Mouse (Mus musculus) liver, postnatal 0 days (tissue): Measurements from ENCODE around the gene H2-DMb1.

Experiments
- CTCF ChIP-seq: sonication (generic); IDR thresholded peaks from 2 replicates; pipeline ENCODE4 v1.5.1; 2016; ENCODE audit warnings: antibody characterized with exemption, low read depth
- EP300 ChIP-seq: IDR thresholded peaks from 2 replicates; pipeline ENCODE4 v1.6.1; 2016; ENCODE audit warnings: antibody characterized with exemption, low read depth, mild to moderate bottlenecking

- TF ChIP-seq EP300 (no peak), CTCF (no peak)
Observed at GRCm38 (mm10) chr17:34104804-34105203, 48.1 kb upstream of the H2-DMb1 start.
